Mouse (Mus musculus): ENCODE data around the gene Acot2.
A peak's percentile ranks its signal among the peaks of the same experiment; 100 is the strongest.

The Acot2 gene

DNA sequence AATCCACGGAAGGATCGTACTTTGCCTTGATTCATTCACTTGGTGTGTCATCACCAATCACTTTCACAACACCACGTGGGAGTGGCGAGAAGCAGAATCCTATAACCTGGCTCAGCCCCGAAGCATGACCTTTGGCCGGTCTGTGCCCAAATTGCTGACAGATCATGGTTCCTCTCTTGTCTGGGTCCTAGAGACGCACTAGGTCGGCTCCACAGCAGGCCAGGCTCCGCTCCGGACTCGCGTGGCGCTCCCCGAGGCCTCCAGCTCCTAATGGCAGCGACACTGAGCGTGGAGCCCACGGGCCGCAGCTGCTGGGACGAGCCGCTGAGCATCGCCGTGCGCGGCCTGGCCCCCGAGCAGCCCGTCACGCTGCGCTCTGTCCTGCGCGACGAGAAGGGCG is 50.6 kb downstream of the Acot2 start, which contains the start of gene Acot4:
Gene Acot4, plus strand, starts transcription at position 139 of the 400 bp plus-strand sequence.
- peak; percentile 16 for DNase-seq (ENCODE audit: low read depth, low spot score)

GRCm38 (mm10) chr12:84038691-84039111 is 51.0 kb downstream of the Acot2 start, which contains the start of gene Gm49366:
Gene Gm49366 (plus strand): TSS chr12:84038935.
- peak; percentile 23 for DNase-seq (ENCODE audit: low read depth, low spot score)

- no peak for DNase-seq (ENCODE audit: low read depth, low spot score)
Measured at GRCm38 (mm10) chr12:84042248-84042647, 54.6 kb downstream of the Acot2 start.

Measured in CD4-positive, CD25-positive, alpha-beta regulatory T cell, adult 2 months (primary cell).